Mouse (Mus musculus) bone marrow, adult 2 months (tissue): Measurements from ENCODE around the gene Nell2. TPM values are rescaled to one million over a fixed set of nuclear protein-coding genes. Genes with fewer than 3 reads are reported as not detected.
"Not testable (repeated sequence)": the region's sequence is repeated elsewhere in the genome, so short reads cannot be mapped to it uniquely, and the experiment has no call there.

Experiments used
- H3K27ac ChIP-seq: fragments of 200-500 bp; 2 replicates; pipeline ENCODE4 v1.5.1; 2012; ENCODE audit warnings: low read depth, mild to moderate bottlenecking, control low read depth, inconsistent platforms, low read length; ENCODE audit not compliant: control insufficient read depth, poor library complexity, insufficient read depth
- H3K4me1 ChIP-seq: fragments of 200-500 bp; 2 replicates; pipeline ENCODE4 v1.6.1; 2011; ENCODE audit warnings: low read length; ENCODE audit not compliant: control insufficient read depth, insufficient read depth
- H3K4me3 ChIP-seq: fragments of 200-500 bp; replicated peaks from 2 replicates; pipeline ENCODE3; 2011; ENCODE audit warnings: mild to moderate bottlenecking, low read depth, low read length, control low read depth; ENCODE audit not compliant: control insufficient read depth
- CTCF ChIP-seq: fragments of 200-500 bp; IDR thresholded peaks from 2 replicates; pipeline ENCODE4 v1.5.1; 2011; ENCODE audit warnings: low read length, control low read depth; ENCODE audit not compliant: control insufficient read depth, insufficient read depth
- POLR2A ChIP-seq: fragments of 200-500 bp; IDR thresholded peaks from 2 replicates; pipeline ENCODE4 v1.6.1; 2011; ENCODE audit warnings: low read depth, mild to moderate bottlenecking, control low read depth, low read length, borderline replicate concordance; ENCODE audit not compliant: control insufficient read depth
- WGBS: fragments of 180-500 bp; shearing (Covaris S2); methylation state at CpG from one replicate; pipeline ENCODE4 v1.1.7; 2018; 5-methylcytosine and 5-hydroxymethylcytosine counted together
- polyA plus RNA-seq: library from polyadenylated mRNA; stranded (reverse); fragments of >200 nt; gene quantifications from 2 replicates; pipeline ENCODE4 v1.2.4, GENCODE M21; 2011; ENCODE audit warnings: low replicate concordance; ENCODE audit not compliant: missing spikeins, insufficient read depth, insufficient read length

The Nell2 gene
- polyA plus RNA-seq, 1 experiment: not detected

DNA sequence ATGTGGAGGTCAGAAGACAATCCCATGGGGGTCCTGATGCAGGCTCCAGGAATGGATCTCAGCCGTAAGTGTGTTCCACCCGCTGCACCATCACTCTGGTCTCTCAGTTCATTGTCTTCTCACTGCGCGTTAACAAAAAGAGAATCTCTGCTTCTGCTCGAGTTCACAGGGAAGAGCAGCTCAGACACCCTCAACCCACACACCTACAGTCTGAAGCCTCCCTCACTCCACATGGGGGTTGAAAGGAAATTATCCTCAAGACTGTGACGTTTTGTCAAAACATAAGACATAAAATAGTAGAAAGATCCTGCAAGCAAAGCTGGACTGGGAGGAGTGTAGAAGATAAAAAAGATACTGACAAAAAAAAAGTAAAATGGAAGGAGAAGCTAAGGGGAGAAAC is 6.3 kb upstream of the Nell2 start:
- no peak overlapping the region for H3K4me3 ChIP-seq
- 81% methylated on average over 6 of the region's 6 CpGs for WGBS
- TF ChIP-seq CTCF (no peak), POLR2A (no peak)
- H3K4me1 ChIP-seq: no peaks in the 10 kb centered on the region
- no peak overlapping the region for H3K27ac ChIP-seq

DNA sequence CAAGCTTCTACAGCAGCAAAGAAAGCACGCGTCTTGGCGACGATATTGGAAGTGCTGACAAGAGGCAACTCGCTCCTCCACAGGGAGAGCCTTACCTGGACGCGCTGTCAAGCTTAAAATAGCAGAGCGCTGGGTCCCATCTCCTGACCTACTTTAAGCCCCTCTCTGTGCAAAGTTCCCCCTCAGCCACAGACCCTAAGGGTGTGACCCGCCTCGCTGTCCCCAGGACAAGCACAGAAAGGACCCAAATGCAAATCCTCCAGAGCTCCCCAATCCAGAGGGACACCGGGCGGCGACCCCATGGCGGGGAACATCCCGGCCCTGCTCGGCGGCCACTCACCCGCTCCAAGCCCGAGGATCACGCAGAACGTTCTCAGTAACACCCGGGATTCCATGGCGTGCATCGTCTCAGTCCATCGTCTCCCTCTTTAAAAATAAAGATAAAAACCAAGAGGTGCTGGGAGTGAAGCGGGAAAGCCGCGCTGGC is 855 bp downstream of the Nell2 start:
- Histone ChIP-seq H3K4me3 (no peak overlapping the region), H3K27ac (no peak overlapping the region), H3K4me1 (no peaks in the 10 kb centered on the region)
- TF ChIP-seq POLR2A (no peak), CTCF (no peak)
- 3% methylated on average over 28 of the region's 28 CpGs for WGBS

DNA sequence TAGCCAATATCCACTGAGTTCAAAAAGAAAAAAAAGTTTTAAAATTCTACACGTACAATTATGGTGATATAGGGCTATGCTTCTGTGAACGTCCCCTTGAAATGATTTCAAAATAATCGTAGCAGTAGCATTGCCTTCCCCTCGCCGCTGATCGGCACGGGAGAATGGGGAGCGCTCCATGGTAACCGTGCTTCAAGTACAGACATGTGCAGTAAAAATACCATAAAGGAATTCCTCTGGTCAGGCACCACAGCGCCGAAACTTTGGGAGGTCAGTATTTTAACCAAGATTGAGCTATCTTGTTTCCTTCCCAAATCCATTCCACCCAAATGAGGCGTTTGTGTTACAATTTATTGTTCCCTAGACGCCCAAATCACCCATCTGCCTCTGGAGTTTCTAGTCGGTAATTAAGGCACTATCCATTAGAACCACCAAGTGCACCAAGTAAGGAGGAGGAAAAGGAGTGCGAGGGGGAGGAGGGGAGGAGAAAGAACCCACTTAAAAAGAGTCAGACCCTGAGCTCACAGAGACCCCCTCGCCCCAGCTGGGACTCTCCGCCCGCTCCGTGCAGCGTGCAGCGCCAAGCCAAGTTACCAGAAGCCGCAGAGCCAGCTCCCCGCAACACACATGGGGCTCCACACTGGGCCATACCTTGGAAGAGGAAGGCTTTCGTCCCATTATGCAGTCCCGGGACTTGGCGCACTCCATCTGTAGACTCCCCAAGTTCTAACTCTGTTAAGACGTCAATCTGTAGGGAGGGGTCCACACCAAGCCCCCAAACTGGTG is 1.5 kb downstream of the Nell2 start:
- Histone ChIP-seq H3K27ac (no peak overlapping the region), H3K4me1 (no peaks in the 10 kb centered on the region), H3K4me3 (no peak overlapping the region)
- WGBS: 10% methylated on average over 27 of the region's 27 CpGs
- no peak for TF ChIP-seq CTCF

DNA sequence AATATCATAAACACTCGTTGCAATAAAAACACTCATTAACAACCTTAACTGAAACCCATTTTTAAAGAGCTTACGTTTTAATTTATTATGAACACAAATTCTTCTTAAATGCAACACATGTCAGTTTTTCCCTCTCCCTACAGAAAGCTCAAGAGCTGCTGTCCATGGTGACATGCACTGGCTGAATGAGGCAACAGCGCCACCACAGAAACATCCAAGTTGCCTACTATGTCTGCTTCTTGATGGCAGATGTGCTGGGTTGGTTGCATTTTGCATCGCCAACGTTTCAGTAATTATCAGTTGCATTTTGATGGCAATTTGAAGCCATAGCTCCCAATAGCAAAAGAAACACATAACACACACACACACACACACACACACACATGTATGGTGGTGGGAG is 2.4 kb downstream of the Nell2 start:
- no peaks in the 10 kb centered on the region for H3K4me1 ChIP-seq
- H3K27ac ChIP-seq: no peak overlapping the region
- no peak overlapping the region for H3K4me3 ChIP-seq
- 11% methylated on average over 5 of the region's 5 CpGs for WGBS
- TF ChIP-seq CTCF (no peak), POLR2A (no peak)

DNA sequence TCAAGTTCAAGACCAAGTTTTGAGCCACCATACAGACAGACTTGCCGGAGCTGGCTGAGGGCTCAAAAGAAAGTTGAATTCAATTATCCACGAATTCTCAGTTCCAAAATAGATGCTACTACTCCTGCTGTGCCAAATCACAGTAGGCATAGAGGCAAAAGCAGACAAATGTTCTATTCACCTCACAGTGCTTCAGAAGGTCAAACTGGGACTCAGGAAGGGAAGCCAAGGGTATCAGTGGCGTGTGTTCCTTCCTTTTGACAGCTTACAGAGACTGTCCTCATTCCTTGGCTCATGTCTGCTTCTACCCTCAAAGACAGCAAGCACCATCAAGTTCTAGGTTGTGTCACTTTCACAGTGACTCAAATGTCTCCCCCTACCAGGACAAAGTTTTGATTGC is 10.2 kb downstream of the Nell2 start:
- WGBS: 65% methylated on average over 3 of the region's 3 CpGs
- no peaks in the 10 kb centered on the region for H3K4me1 ChIP-seq
- H3K4me3 ChIP-seq: no peak overlapping the region
- H3K27ac ChIP-seq: no peak overlapping the region
- TF ChIP-seq CTCF (no peak), POLR2A (no peak)

DNA sequence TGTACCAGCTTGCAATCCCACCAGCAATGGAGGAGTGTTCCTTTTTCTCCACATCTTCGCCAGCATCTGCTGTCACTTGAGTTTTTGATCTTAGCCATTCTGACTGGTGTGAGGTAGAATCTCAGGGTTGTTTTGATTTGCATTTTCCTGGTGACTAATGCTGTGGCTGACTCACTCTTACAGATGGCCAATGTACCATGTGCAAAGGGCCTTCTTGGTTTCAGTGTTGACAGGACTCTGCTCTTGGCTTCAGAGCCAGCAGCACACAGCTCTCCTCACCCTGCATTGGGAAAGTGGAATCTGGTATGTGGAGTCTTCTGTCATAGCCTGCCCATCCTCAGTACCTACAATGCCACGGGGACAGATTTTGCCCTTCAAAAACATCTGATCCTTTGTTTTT is 15.1 kb downstream of the Nell2 start:
- not testable (repeated sequence) for H3K4me3 ChIP-seq, H3K27ac ChIP-seq, H3K4me1 ChIP-seq
- WGBS: 68% methylated on average over 2 of the region's 2 CpGs

DNA sequence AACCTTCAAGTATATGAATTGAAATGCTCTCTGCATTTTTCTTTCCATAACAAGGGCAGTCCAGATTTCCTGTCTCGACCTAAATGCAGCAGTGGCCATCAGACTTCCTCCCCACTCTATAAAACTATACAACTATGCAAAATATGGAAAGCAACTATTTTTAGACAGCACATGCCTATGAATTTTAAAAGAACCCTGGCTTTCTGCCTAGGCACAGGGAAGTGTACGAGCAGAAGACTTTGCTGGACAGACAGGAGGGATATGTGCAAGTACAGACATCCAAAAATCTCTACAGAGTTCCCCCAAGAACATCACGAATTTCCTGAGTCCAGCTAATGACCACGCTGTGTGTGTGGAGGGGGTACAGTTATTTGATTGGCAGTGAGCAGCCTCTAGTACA is 32.7 kb downstream of the Nell2 start:
- no peaks in the 10 kb centered on the region for H3K4me1 ChIP-seq
- H3K27ac ChIP-seq: no peak overlapping the region
- no peak overlapping the region for H3K4me3 ChIP-seq
- TF ChIP-seq CTCF: no peak
- TF ChIP-seq POLR2A: no peak
- 67% methylated on average over 4 of the region's 4 CpGs for WGBS

DNA sequence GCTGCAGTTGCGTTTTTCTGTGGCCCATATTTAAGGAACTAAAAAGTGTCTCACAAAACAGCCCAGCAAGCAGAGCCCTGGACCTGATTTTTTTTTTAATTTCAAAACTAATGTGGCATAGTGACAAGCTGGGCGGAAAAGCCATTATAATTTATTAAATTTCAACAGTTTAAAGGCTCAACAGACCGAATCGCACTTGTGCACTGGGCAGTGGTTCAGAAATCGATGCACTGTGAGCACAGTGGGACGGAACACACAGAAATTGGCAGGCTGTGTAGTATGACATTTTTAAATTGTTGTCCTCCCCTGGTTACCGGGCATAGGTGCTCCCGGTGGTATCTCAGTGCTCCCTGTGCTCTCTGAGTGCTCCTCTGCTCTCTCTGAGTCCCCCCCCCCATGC is 33.2 kb downstream of the Nell2 start:
- 78% methylated on average over 8 of the region's 8 CpGs for WGBS
- no peak overlapping the region for H3K27ac ChIP-seq
- TF ChIP-seq POLR2A (no peak), CTCF (no peak)

DNA sequence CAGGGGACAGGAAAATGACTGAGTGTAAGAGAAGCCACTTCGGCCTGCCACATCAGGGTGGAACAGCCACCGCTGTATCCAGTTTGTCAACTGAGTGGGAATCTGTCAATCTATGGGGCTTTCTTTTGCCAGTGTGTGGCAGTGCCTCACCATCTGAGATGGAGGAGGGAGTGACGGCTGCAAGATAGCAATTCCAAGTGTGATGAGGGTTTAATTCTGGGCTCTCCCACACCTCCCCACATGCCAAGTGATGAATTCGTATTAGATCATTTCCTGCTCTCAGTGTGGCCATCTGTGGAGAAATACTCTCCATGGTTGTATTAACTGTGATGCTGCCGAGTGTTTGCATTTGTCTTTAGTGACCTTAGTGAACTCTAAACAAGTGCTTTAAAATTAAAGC is 36.2 kb downstream of the Nell2 start:
- Histone ChIP-seq H3K4me3 (no peak overlapping the region), H3K4me1 (no peaks in the 10 kb centered on the region), H3K27ac (no peak overlapping the region)
- WGBS: 75% methylated on average over 5 of the region's 5 CpGs
- TF ChIP-seq POLR2A (no peak), CTCF (no peak)

More for the DNA sequence above, 33.2 kb downstream of the Nell2 start:
- Histone ChIP-seq H3K4me1 (no peaks in the 10 kb centered on the region), H3K4me3 (no peak overlapping the region)

DNA sequence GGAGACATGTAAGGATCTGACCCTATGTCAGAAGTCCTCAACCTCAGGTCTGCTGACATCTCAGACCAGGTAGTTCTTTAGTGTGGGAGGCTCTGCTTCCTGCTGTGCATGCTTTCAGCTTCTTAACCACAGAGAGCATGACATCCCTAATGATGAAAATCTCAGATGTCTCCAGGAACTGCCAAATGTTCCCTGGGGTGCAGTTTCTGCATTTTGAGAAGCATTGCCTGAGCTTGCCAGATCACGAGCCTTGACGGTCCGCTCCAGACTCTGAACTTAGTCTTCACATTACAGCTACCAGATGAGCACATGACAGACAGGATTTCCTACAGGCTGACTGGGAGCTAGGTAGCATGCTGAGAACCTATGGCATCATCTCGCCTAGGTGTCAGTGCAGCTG is 39.2 kb downstream of the Nell2 start:
- H3K4me1 ChIP-seq: no peaks in the 10 kb centered on the region
- H3K27ac ChIP-seq: no peak overlapping the region
- TF ChIP-seq CTCF (no peak), POLR2A (no peak)
- H3K4me3 ChIP-seq: no peak overlapping the region
- 79% methylated on average over 4 of the region's 4 CpGs for WGBS
